Mouse (Mus musculus) small intestine, adult 2 months (tissue): ENCODE measurements around the gene Plaur. TPM values are rescaled to one million over a fixed set of nuclear protein-coding genes. Genes with fewer than 3 reads are reported as not detected.

Source experiments
- H3K27ac ChIP-seq: fragments of 200-500 bp; 2 replicates; pipeline ENCODE4 v1.5.1; 2012; ENCODE audit warnings: low read depth, low read length, control low read depth, inconsistent platforms; ENCODE audit not compliant: insufficient read depth
- H3K27me3 ChIP-seq: fragments of 200-500 bp; 2 replicates; pipeline ENCODE4 v1.6.1; 2012; ENCODE audit warnings: mild to moderate bottlenecking, moderate library complexity, low read length, inconsistent platforms; ENCODE audit not compliant: control insufficient read depth, insufficient read depth
- H3K36me3 ChIP-seq: fragments of 200-500 bp; 2 replicates; pipeline ENCODE4 v1.6.1; 2012; ENCODE audit warnings: mild to moderate bottlenecking, low read length, control low read depth, inconsistent platforms; ENCODE audit not compliant: control insufficient read depth, insufficient read depth
- H3K4me1 ChIP-seq: fragments of 200-500 bp; 2 replicates; pipeline ENCODE4 v1.6.1; 2012; ENCODE audit warnings: low read length, inconsistent platforms, mixed read lengths; ENCODE audit not compliant: control insufficient read depth, insufficient read depth, insufficient read length
- H3K4me3 ChIP-seq: fragments of 200-500 bp; 2 replicates; pipeline ENCODE4 v1.5.1; 2012; ENCODE audit warnings: low read depth, mild to moderate bottlenecking, control low read depth, inconsistent platforms, low read length, moderate library complexity
- CTCF ChIP-seq: fragments of 200-500 bp; IDR thresholded peaks from 2 replicates; pipeline ENCODE4 v1.5.1; 2012; ENCODE audit warnings: low read depth, mild to moderate bottlenecking, control low read depth, inconsistent platforms, low read length, moderate library complexity, mixed read lengths; ENCODE audit not compliant: insufficient replicate concordance, insufficient read length; ENCODE audit errors: extremely low read depth
- POLR2A ChIP-seq: fragments of 200-500 bp; IDR thresholded peaks from 2 replicates; pipeline ENCODE4 v1.6.1; 2012; ENCODE audit warnings: low read depth, mild to moderate bottlenecking, control low read depth, inconsistent platforms, low read length, moderate library complexity
- WGBS: fragments of 180-500 bp; shearing (Covaris S2); methylation state at CpG from one replicate; pipeline ENCODE4 v1.1.7; 2018; 5-methylcytosine and 5-hydroxymethylcytosine counted together
- polyA plus RNA-seq: library from polyadenylated mRNA; depleted of rRNA; stranded (reverse); fragments of >200 nt; gene quantifications from 2 replicates; pipeline ENCODE4 v1.2.3, GENCODE M21; 2012

Gene Plaur
- polyA plus RNA-seq, 1 experiment = 9.9 TPM

- TF ChIP-seq CTCF (no peak), POLR2A (no peak)
- WGBS = 80% methylated on average over 9 of the region's 9 CpGs
- H3K27ac ChIP-seq = no peak overlapping the region
- H3K36me3 ChIP-seq = no peaks in the 10 kb centered on the region
- no peaks in the 10 kb centered on the region for H3K27me3 ChIP-seq
- H3K4me3 ChIP-seq = no peak overlapping the region
- H3K4me1 ChIP-seq = 0 out of 2 replicates have a peak, but pooled peaks cover 2% of the 10 kb centered on the region
Measured at GRCm38 (mm10) chr7:24445266-24445926, 16.9 kb upstream of the Plaur start.

- TF ChIP-seq POLR2A = no peak
- no peak for TF ChIP-seq CTCF
- H3K36me3 ChIP-seq = no peaks in the 10 kb centered on the region
- H3K4me1 ChIP-seq = peaks cover 4% of the 10 kb centered on the region; the same call in 1 of the 2 replicates
- 0 out of 2 replicates have a peak, but pooled peaks cover under 1% of the 10 kb centered on the region for H3K27me3 ChIP-seq
- WGBS = 55% methylated on average over 7 of the region's 7 CpGs
- H3K4me3 ChIP-seq = no peak overlapping the region
- H3K27ac ChIP-seq = no peak overlapping the region
Measured at GRCm38 (mm10) chr7:24446697-24447340, 15.5 kb upstream of the Plaur start.

- Histone ChIP-seq H3K36me3 (no peaks in the 10 kb centered on the region), H3K27me3 (peaks cover 9% of the 10 kb centered on the region; the same call in 1 of the 2 replicates), H3K27ac (no peak overlapping the region), H3K4me1 (peaks cover 4% of the 10 kb centered on the region; the same call in 1 of the 2 replicates), H3K4me3 (no peak overlapping the region)
- WGBS = 54% methylated on average over 14 of the region's 14 CpGs
- TF ChIP-seq POLR2A (no peak), CTCF (no peak)
Measured at GRCm38 (mm10) chr7:24448782-24449517, 13.3 kb upstream of the Plaur start.

- TF ChIP-seq CTCF = no peak
- no peak for TF ChIP-seq POLR2A
- H3K36me3 ChIP-seq = no peaks in the 10 kb centered on the region
- no peak overlapping the region for H3K27ac ChIP-seq
- H3K4me1 ChIP-seq = peaks cover 4% of the 10 kb centered on the region; the same call in 1 of the 2 replicates
- H3K27me3 ChIP-seq = peaks cover 9% of the 10 kb centered on the region; the same call in 1 of the 2 replicates
- H3K4me3 ChIP-seq = no peak overlapping the region
- WGBS = 26% methylated on average over 9 of the region's 9 CpGs
Measured at GRCm38 (mm10) chr7:24450585-24451017, 11.7 kb upstream of the Plaur start.

- WGBS = 71% methylated on average over 9 of the region's 9 CpGs
- Histone ChIP-seq H3K36me3 (no peaks in the 10 kb centered on the region), H3K4me3 (no peak within 1 kb of the TSS), H3K27ac (no peak within 1 kb of the TSS), H3K4me1 (peaks cover 4% of the 10 kb centered on the region; the same call in 1 of the 2 replicates), H3K27me3 (peaks cover 9% of the 10 kb centered on the region; the same call in 1 of the 2 replicates)
- TF ChIP-seq CTCF (no peak), POLR2A (no peak)
Measured at GRCm38 (mm10) chr7:24451855-24452311, 10.4 kb upstream of the Plaur start, which contains the start of gene Irgc1. Gene Irgc1, minus strand, starts transcription at chr7:24452297.

- H3K27me3 ChIP-seq = peaks cover 9% of the 10 kb centered on the region
- peaks cover 7% of the 10 kb centered on the region; the same call in 1 of the 2 replicates for H3K4me1 ChIP-seq
- no peak overlapping the region for H3K27ac ChIP-seq
- H3K36me3 ChIP-seq = no peaks in the 10 kb centered on the region
- TF ChIP-seq POLR2A (no peak), CTCF (no peak)
- no peak overlapping the region for H3K4me3 ChIP-seq
- 63% methylated on average over 2 of the region's 2 CpGs for WGBS
Measured at GRCm38 (mm10) chr7:24454199-24454598, 8.1 kb upstream of the Plaur start.
